Mouse (Mus musculus): ENCODE results near the gene Zscan4c.
"Not testable (repeated sequence)": the region's sequence is repeated elsewhere in the genome, so short reads cannot be mapped to it uniquely, and the experiment has no call there.

Gene Zscan4c

GRCm38 (mm10) chr7:11005445-11005844, at the start of gene Zscan4c:
Zscan4c (plus strand) TSS chr7:11005745.
- not testable (repeated sequence) for DNase-seq
